ENCODE assay signal across 15 mouse cellular contexts in the genomic region with DNA sequence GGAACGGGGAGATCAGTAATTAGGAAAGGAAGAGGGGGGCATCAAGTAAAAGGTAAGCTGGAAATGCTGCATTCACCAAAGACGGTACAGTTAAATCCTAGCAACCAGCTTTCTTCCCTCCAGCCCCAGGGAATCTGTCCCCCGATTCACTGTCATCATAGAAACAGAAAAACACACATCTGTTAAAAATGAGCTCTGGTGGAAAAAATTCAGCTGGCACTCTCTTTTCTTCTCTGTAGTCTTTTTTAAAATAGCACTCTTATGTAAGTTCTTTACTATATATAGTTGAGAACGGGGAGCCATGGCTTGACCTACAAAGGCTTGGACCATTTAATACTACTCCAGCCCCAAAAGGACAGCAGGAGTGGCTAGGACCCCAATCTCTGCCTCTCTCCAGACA.
DNase-seq lines count a peak whose midpoint lies in the region; TF ChIP-seq lines count a peak whose summit lies in the region.
"Had no signal": no experiment of that assay in that cellular context is flagged by ENCODE, and none has a peak within 500 bp of the region (broad histone marks: within the 10 kb centered on the region; RNA-seq: fewer than 3 reads in every experiment).

No protein-coding gene starts in this region.

- intact Hi-C loops in gastrocnemius, adult 2 months (cut with DNase I): no loop called here
- intact Hi-C loops in gastrocnemius, postnatal 36 days (cut with DNase I): no loop called here

- H3K4me3 ChIP-seq in gastrocnemius, adult 2 months: peak overlapping the region; percentile 2; the same call in 1 of the 2 replicates
- H3K4me3 ChIP-seq: forebrain, embryonic 12.5 days; myocyte had no signal

- no peak for TF ChIP-seq CTCF in gastrocnemius, adult 2 months (IDR thresholded peaks at IDR 0.05)

- DNase-seq in gastrocnemius, adult 2 months: no peak
- no peak for DNase-seq in gastrocnemius, postnatal 36 days
- peak; percentile 9 for DNase-seq in left cerebral cortex, adult 11 months (ENCODE audit: low spot score)
- DNase-seq in left cerebral cortex, adult 18-20 months (ENCODE audit: low spot score in 2 of 2): no peak
- DNase-seq in right cerebral cortex, adult 18-20 months: peak; percentile 13
- DNase-seq in right cerebral cortex, postnatal 4 days: no peak
- no peak for DNase-seq in kidney, adult 11 months
- DNase-seq in neural tube, embryonic 10.5 days (ENCODE audit: extremely low spot score, low spot score): no peak
- DNase-seq: adrenal gland, postnatal 10 days; cerebellum, postnatal 25 days; gastrocnemius, postnatal 14 days; heart, postnatal 36 days; kidney, postnatal 10 days had no signal

- peak overlapping the region; percentile 84 for H3K27ac ChIP-seq in gastrocnemius, adult 2 months
- H3K27ac ChIP-seq: forebrain, embryonic 12.5 days had no signal

Comparison
In these comparisons a context has a peak if more than half of its experiments do, and no peak if none do; other contexts are left out.
1. DNase-seq: peak in left cerebral cortex, adult 11 months (single experiment) and right cerebral cortex, adult 18-20 months (single experiment); none in gastrocnemius, adult 2 months (single experiment), gastrocnemius, postnatal 36 days (0 of 2), left cerebral cortex, adult 18-20 months (0 of 2), right cerebral cortex, postnatal 4 days (single experiment), kidney, adult 11 months (single experiment) and neural tube, embryonic 10.5 days (single experiment).